Mouse (Mus musculus) hindbrain, embryonic 15.5 days (tissue): ENCODE data around the gene Upp2. TPM values are rescaled to one million over a fixed set of nuclear protein-coding genes. Genes with fewer than 3 reads are reported as not detected.

Source experiments
- ATAC-seq: fragments of 200-750 bp; cut with Nextera tagmentation; 2 replicates; pipeline ENCODE4 v1.8.0; 2017; ENCODE audit warnings: low read depth, moderate number of reproducible peaks, moderate TSS enrichment; ENCODE audit not compliant: low FRiP score
- H3K27ac ChIP-seq: fragments of 300-500 bp; sonication (generic); replicated peaks from 2 replicates; pipeline ENCODE4 v1.5.1; 2015; ENCODE audit warnings: mild to moderate bottlenecking, inconsistent platforms
- H3K27me3 ChIP-seq: fragments of 300-500 bp; sonication (generic); 2 replicates; pipeline ENCODE4 v1.6.1; 2015; ENCODE audit warnings: control low read depth, inconsistent platforms
- H3K36me3 ChIP-seq: fragments of 300-500 bp; sonication (generic); 2 replicates; pipeline ENCODE4 v1.6.1; 2015; ENCODE audit warnings: control low read depth, inconsistent platforms
- H3K4me1 ChIP-seq: fragments of 300-500 bp; sonication (generic); replicated peaks from 2 replicates; pipeline ENCODE4 v1.6.1; 2015; ENCODE audit warnings: control low read depth, inconsistent platforms
- H3K4me2 ChIP-seq: fragments of 300-500 bp; sonication (generic); 2 replicates; pipeline ENCODE4 v1.6.1; 2015; ENCODE audit warnings: moderate library complexity, mild to moderate bottlenecking, inconsistent platforms
- H3K4me3 ChIP-seq: fragments of 300-500 bp; sonication (generic); 2 replicates; pipeline ENCODE4 v1.5.1; 2015; ENCODE audit warnings: mild to moderate bottlenecking, inconsistent platforms
- H3K9ac ChIP-seq: fragments of 300-500 bp; sonication (generic); 2 replicates; pipeline ENCODE4 v1.6.1; 2015; ENCODE audit warnings: inconsistent platforms
- H3K9me3 ChIP-seq: fragments of 300-500 bp; sonication (generic); 2 replicates; pipeline ENCODE4 v1.6.1; 2016; ENCODE audit warnings: control low read depth, inconsistent platforms
- WGBS: fragments of 180-500 bp; shearing (Covaris S2); methylation state at CpG from one replicate; pipeline ENCODE4 v1.1.7; 2015; 5-methylcytosine and 5-hydroxymethylcytosine counted together
- polyA plus RNA-seq: library from polyadenylated mRNA; unstranded; fragments of >200 nt; fragmentation: Nextera tagmentation; extraction: Ambion mirVana; gene quantifications from 2 replicates; pipeline ENCODE4 v1.2.1, GENCODE M21; 2015

The Upp2 gene
- polyA plus RNA-seq, 1 experiment from 2014 or later: 16.2 TPM

GRCm38 (mm10) chr2:58743446-58743845 lies 176.3 kb downstream of the Upp2 start:
- 85% methylated on average over 3 of the region's 3 CpGs for WGBS
- H3K27me3 ChIP-seq: no peaks in the 10 kb centered on the region
- no peaks in the 10 kb centered on the region for H3K4me1 ChIP-seq
- no peaks in the 10 kb centered on the region for H3K36me3 ChIP-seq
- no peak overlapping the region for H3K4me3 ChIP-seq
- H3K27ac ChIP-seq: no peak overlapping the region
- ATAC-seq: no peak
- H3K4me2 ChIP-seq: no peak overlapping the region
- no peaks in the 10 kb centered on the region for H3K9me3 ChIP-seq
- no peak overlapping the region for H3K9ac ChIP-seq

GRCm38 (mm10) chr2:58747483-58748229 lies 180.6 kb downstream of the Upp2 start:
- Histone ChIP-seq H3K27me3 (no peaks in the 10 kb centered on the region), H3K9ac (no peak overlapping the region), H3K36me3 (no peaks in the 10 kb centered on the region), H3K4me2 (no peak overlapping the region), H3K27ac (no peak overlapping the region), H3K4me1 (no peaks in the 10 kb centered on the region), H3K4me3 (no peak overlapping the region), H3K9me3 (no peaks in the 10 kb centered on the region)
- no peak for ATAC-seq
- WGBS: 78% methylated on average over 11 of the region's 11 CpGs

DNA sequence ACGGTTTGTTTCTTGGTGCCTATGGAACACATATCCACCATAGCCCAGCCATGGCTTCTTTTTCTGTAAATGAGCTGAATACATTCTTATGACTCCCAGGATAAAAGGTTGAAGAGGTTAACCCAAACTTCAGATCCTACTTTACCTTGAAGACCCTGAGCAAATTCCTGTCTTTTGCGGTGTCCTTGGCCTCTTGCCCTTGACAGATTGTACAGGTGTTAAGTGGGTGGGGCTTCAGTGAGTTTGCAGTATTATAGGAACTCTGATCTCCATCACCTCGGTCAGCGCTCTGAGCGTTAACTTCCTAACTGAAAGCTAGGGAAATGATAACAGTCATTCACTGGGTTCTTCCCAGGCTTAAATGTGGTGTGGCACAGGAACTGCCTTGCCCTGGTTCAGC lies 181.2 kb downstream of the Upp2 start:
- H3K4me3 ChIP-seq: no peak overlapping the region
- no peaks in the 10 kb centered on the region for H3K4me1 ChIP-seq
- no peak overlapping the region for H3K27ac ChIP-seq
- no peaks in the 10 kb centered on the region for H3K9me3 ChIP-seq
- no peak overlapping the region for H3K9ac ChIP-seq
- no peak overlapping the region for H3K4me2 ChIP-seq
- ATAC-seq: no peak
- 87% methylated on average over 5 of the region's 5 CpGs for WGBS
- no peaks in the 10 kb centered on the region for H3K27me3 ChIP-seq
- H3K36me3 ChIP-seq: no peaks in the 10 kb centered on the region

- H3K4me1 ChIP-seq: no peaks in the 10 kb centered on the region
- ATAC-seq: no peak
- no peaks in the 10 kb centered on the region for H3K9me3 ChIP-seq
- no peak overlapping the region for H3K9ac ChIP-seq
- no peak overlapping the region for H3K4me2 ChIP-seq
- no peak overlapping the region for H3K27ac ChIP-seq
- no peaks in the 10 kb centered on the region for H3K36me3 ChIP-seq
- H3K4me3 ChIP-seq: no peak overlapping the region
- H3K27me3 ChIP-seq: no peaks in the 10 kb centered on the region
- 41% methylated on average over 2 of the region's 2 CpGs for WGBS
These were observed 185.8 kb downstream of the Upp2 start for GRCm38 (mm10) chr2:58752891-58753290.

GRCm38 (mm10) chr2:58754736-58755135 lies 187.6 kb downstream of the Upp2 start:
- no peak overlapping the region for H3K4me2 ChIP-seq
- no peaks in the 10 kb centered on the region for H3K9me3 ChIP-seq
- no peak overlapping the region for H3K4me3 ChIP-seq
- H3K9ac ChIP-seq: no peak overlapping the region
- 86% methylated on average over 3 of the region's 3 CpGs for WGBS
- no peak for ATAC-seq
- no peak overlapping the region for H3K27ac ChIP-seq
- H3K4me1 ChIP-seq: no peaks in the 10 kb centered on the region
- no peaks in the 10 kb centered on the region for H3K36me3 ChIP-seq
- no peaks in the 10 kb centered on the region for H3K27me3 ChIP-seq

- Histone ChIP-seq H3K27me3 (no peaks in the 10 kb centered on the region), H3K9ac (no peak overlapping the region), H3K27ac (no peak overlapping the region), H3K4me1 (no peaks in the 10 kb centered on the region), H3K4me2 (no peak overlapping the region), H3K9me3 (no peaks in the 10 kb centered on the region), H3K4me3 (no peak overlapping the region), H3K36me3 (no peaks in the 10 kb centered on the region)
- 57% methylated on average over 2 of the region's 2 CpGs for WGBS
- no peak for ATAC-seq
These were observed 191.0 kb downstream of the Upp2 start for GRCm38 (mm10) chr2:58758081-58758480.

DNA sequence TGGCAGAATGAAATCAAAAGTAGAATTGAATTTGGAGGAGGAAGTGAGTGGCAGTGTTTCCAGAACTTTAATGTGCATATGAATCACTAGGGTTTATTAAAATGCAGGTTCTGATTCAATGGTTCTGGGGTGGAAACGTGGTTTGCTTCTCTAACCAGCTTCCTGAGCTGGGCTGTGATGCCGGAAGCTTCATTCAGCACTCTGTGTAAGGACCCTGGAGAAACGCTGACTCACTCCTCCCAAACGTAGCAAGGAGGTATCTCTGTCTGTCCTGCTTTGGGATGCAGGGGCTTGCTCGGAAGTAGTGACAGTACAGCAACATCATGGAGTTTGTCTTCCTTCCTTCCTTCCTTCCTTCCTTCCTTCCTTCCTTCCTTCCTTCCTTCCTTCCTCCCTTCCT lies 192.6 kb downstream of the Upp2 start:
- no peak overlapping the region for H3K4me2 ChIP-seq
- H3K9ac ChIP-seq: no peak overlapping the region
- H3K4me3 ChIP-seq: no peak overlapping the region
- no peaks in the 10 kb centered on the region for H3K36me3 ChIP-seq
- no peaks in the 10 kb centered on the region for H3K9me3 ChIP-seq
- no peaks in the 10 kb centered on the region for H3K27me3 ChIP-seq
- 66% methylated on average over 5 of the region's 5 CpGs for WGBS
- no peak overlapping the region for H3K27ac ChIP-seq
- ATAC-seq: no peak
- H3K4me1 ChIP-seq: no peaks in the 10 kb centered on the region

DNA sequence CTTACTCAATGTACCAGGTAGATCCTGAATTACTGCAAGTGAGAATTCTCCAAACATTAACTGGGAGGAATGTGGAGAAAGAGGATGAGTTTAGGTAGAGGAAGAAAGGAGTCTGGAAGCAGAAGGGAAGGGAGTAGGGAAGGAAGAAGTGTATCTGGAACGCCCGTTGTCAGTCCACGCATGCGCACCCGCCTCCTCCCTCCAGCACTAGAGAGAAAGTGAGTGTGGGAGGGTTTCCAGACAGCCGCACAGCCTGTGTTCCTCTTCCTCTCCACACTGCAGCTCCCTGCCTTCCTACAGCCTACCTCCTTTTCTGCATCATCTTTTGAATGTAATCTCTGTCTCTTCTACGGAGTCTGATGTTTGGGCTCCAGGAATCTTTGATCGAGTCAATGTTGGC lies 198.0 kb downstream of the Upp2 start:
- no peaks in the 10 kb centered on the region for H3K27me3 ChIP-seq
- no peak overlapping the region for H3K27ac ChIP-seq
- ATAC-seq: no peak
- no peaks in the 10 kb centered on the region for H3K36me3 ChIP-seq
- H3K9ac ChIP-seq: no peak overlapping the region
- no peaks in the 10 kb centered on the region for H3K4me1 ChIP-seq
- no peak overlapping the region for H3K4me3 ChIP-seq
- no peaks in the 10 kb centered on the region for H3K9me3 ChIP-seq
- WGBS: 92% methylated on average over 8 of the region's 8 CpGs
- H3K4me2 ChIP-seq: no peak overlapping the region

- ATAC-seq: peak; percentile 75
- H3K27me3 ChIP-seq: no peaks in the 10 kb centered on the region
- H3K4me1 ChIP-seq: 0 out of 2 replicates have a peak, but pooled peaks cover 10% of the 10 kb centered on the region
- H3K36me3 ChIP-seq: no peaks in the 10 kb centered on the region
- H3K4me3 ChIP-seq: no peak overlapping the region
- no peak overlapping the region for H3K27ac ChIP-seq
- 45% methylated on average over 9 of the region's 9 CpGs for WGBS
- H3K4me2 ChIP-seq: peak overlapping the region; percentile 19; the same call in 1 of the 2 replicates
- no peaks in the 10 kb centered on the region for H3K9me3 ChIP-seq
- H3K9ac ChIP-seq: no peak overlapping the region
These were observed 206.7 kb downstream of the Upp2 start for GRCm38 (mm10) chr2:58773833-58774232.

DNA sequence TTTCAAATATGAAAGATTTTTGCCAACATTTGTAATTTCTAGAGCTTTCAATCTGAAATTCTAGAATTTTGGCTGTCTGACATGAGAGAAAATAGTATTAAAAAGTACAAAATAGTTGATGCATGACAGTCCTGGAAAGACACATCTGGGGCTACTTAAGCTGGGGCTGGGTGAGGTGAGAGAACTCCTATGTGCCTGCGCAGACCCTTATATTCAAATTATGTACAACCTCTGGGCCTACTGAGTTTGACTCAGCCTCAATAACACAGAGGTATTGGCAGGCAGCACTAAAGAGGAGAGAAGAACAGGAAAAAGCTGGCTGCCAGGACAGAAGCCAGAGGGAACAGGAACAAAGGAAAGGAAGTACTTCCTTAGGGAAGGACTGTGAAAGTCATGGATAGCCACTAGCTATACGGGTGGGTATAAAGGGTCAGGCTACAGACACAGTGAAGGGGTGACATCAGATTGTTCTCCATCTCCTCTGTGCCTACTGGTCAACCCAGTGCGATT lies 211.9 kb downstream of the Upp2 start:
- H3K36me3 ChIP-seq: no peaks in the 10 kb centered on the region
- no peak for ATAC-seq

GRCm38 (mm10) chr2:58783526-58783925 lies 216.4 kb downstream of the Upp2 start:
- no peaks in the 10 kb centered on the region for H3K9me3 ChIP-seq
- no peaks in the 10 kb centered on the region for H3K27me3 ChIP-seq
- H3K9ac ChIP-seq: no peak overlapping the region
- whole genome bisulfite sequencing: 62% methylated on average over 1 of the region's 1 CpGs
- ATAC-seq: no peak
- H3K4me1 ChIP-seq: 0 out of 2 replicates have a peak, but pooled peaks cover 4% of the 10 kb centered on the region
- no peak overlapping the region for H3K27ac ChIP-seq
- no peak overlapping the region for H3K4me3 ChIP-seq
- H3K4me2 ChIP-seq: no peak overlapping the region
- H3K36me3 ChIP-seq: no peaks in the 10 kb centered on the region

More for the DNA sequence above, 211.9 kb downstream of the Upp2 start:
- no peak overlapping the region for H3K9ac ChIP-seq
- H3K27me3 ChIP-seq: no peaks in the 10 kb centered on the region
- no peak overlapping the region for H3K4me3 ChIP-seq
- H3K4me1 ChIP-seq: 0 out of 2 replicates have a peak, but pooled peaks cover 6% of the 10 kb centered on the region
- WGBS: 90% methylated on average over 3 of the region's 3 CpGs
- H3K4me2 ChIP-seq: no peak overlapping the region
- H3K9me3 ChIP-seq: no peaks in the 10 kb centered on the region
- H3K27ac ChIP-seq: no peak overlapping the region

DNA sequence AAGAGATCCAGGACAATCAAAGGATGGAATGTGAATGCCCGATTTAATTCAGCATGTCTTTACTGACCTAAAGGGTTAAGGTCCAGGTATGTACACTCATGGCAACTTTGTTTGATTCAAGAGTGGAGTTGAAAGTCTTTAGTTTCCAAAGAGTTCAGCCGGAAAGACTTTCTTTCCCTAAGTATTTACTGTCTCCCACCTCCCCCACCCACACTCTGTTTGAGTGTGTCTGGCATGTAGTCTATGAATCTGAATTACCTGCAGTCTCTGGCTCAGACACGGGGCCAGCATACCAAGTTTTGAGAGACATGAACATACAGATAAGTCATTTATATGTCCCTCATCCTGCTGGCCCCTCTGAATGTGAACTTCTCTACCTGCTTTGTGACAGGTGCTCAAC lies 219.1 kb downstream of the Upp2 start:
- Histone ChIP-seq H3K4me1 (0 out of 2 replicates have a peak, but pooled peaks cover 4% of the 10 kb centered on the region), H3K4me2 (no peak overlapping the region), H3K4me3 (no peak overlapping the region), H3K9me3 (no peaks in the 10 kb centered on the region), H3K9ac (no peak overlapping the region), H3K27me3 (no peaks in the 10 kb centered on the region), H3K36me3 (no peaks in the 10 kb centered on the region), H3K27ac (no peak overlapping the region)
- 86% methylated on average over 3 of the region's 3 CpGs for WGBS
- ATAC-seq: no peak
